Mouse (Mus musculus) cortical plate, adult 2 months (tissue): ENCODE data around the gene 9030612E09Rik.

ENCODE experiments used
- CTCF ChIP-seq: fragments of 200-500 bp; IDR thresholded peaks from 2 replicates; pipeline ENCODE4 v1.5.1; 2011; ENCODE audit warnings: mild to moderate bottlenecking, control low read depth, low read length; ENCODE audit not compliant: insufficient read depth; ENCODE audit errors: extremely low read depth
- POLR2A ChIP-seq: fragments of 200-500 bp; IDR thresholded peaks from 2 replicates; pipeline ENCODE4 v1.6.1; 2011; ENCODE audit warnings: mild to moderate bottlenecking, low read length, control low read depth; ENCODE audit not compliant: insufficient read depth; ENCODE audit errors: extremely low read depth

- TF ChIP-seq CTCF = no peak
- TF ChIP-seq POLR2A = no peak
Measured at GRCm38 (mm10) chr10:43152643-43153042, 21.9 kb upstream of the 9030612E09Rik start.
